In the genomic region with DNA sequence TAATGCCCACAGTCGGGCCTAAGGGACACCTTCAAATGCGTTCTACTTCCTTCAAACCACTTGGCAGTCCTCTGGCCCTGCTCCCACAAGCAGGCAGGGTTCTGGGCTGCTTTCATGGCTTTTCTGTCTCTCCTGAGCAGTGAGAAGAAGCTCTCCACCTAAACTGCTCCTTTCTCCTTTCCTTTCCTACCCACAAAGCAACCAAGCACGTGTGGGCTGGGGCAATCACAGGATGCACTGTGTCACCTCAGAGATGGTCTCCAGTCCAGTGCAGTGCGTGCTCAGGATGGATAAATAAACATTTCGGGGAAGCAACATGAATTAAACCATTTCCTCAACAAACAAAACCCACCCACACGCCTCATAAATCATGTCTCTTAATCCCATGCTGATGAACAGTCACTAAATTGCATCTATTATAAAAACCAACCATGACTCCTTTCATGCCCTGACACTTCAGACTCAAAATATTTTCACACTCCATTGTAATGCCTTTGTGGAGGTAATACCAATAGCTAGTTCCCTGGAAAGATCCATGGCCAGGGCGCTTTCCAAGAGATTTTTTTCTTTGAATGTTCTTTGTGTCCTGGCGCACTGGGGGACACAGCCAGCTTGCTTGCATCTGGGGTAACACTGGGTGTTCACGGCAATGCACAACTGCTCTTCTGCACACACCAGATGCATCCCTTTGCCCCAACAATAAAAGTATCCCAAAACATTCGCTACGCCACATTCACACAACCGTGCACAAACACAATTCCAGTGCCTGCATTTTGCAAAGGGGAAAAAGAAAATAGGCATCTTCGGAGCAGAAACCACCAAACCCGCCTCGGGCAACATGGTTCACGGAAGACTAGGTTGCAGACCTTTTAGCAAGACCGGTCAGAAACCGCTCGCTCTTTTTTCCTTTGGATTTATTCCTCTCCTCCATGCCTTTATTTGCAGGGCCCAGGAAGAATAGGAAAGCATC, we compare ENCODE assay signal across 8 mouse cellular contexts. TPM values are rescaled to one million over a fixed set of nuclear protein-coding genes. Genes with fewer than 3 reads are reported as not detected.
DNase-seq lines count a peak whose midpoint lies in the region; ATAC-seq and TF ChIP-seq lines count a peak whose summit lies in the region.

No protein-coding gene starts in this region.

- no peaks in the 10 kb centered on the region for H3K36me3 ChIP-seq in kidney, embryonic 16.5 days (ENCODE audit: insufficient read depth, low read length)
- H3K36me3 ChIP-seq in heart, postnatal 0 days (replicated peaks; ENCODE audit: control insufficient read depth, insufficient read depth, low read length), result no peaks in the 10 kb centered on the region
- no peaks in the 10 kb centered on the region for H3K36me3 ChIP-seq in liver, embryonic 16.5 days (ENCODE audit: control insufficient read depth, insufficient read depth)

- peaks cover 32% of the 10 kb centered on the region for H3K4me1 ChIP-seq in kidney, embryonic 16.5 days (ENCODE audit: insufficient read depth, low read length)
- no peaks in the 10 kb centered on the region for H3K4me1 ChIP-seq in heart, postnatal 0 days (ENCODE audit: control insufficient read depth, insufficient read depth)
- peaks cover 6% of the 10 kb centered on the region; the same call in 1 of the 2 replicates for H3K4me1 ChIP-seq in liver, embryonic 16.5 days (ENCODE audit: control insufficient read depth, low read depth, low read length)

- no peak for TF ChIP-seq CTCF in heart, postnatal 0 days (IDR thresholded peaks at IDR 0.05; ENCODE audit: low read depth)

- peak overlapping the region; percentile 85 for H3K4me3 ChIP-seq in kidney, embryonic 16.5 days (ENCODE audit: low read length)
- peak overlapping the region; percentile 86 for H3K4me3 ChIP-seq in heart, postnatal 0 days (ENCODE audit: low read depth, low read length)
- peak overlapping the region; percentile 64 for H3K4me3 ChIP-seq in liver, embryonic 16.5 days (ENCODE audit: low read depth, low read length)

- no peak for DNase-seq in kidney, postnatal 36 days
- peak; percentile 50 for DNase-seq in brain, adult 2 months (ENCODE audit: low read depth, low spot score)
- DNase-seq in heart, postnatal 0 days (ENCODE audit: low spot score), result no peak
- no peak for DNase-seq in spleen, postnatal 10 days (ENCODE audit: low spot score in 2 of 2)

- WGBS in kidney, embryonic 16.5 days, result 2% methylated on average over 19 of the region's 19 CpGs
- 25% methylated on average over 19 of the region's 19 CpGs for WGBS in heart, postnatal 0 days
- WGBS in liver, embryonic 16.5 days (ENCODE audit: insufficient replicate concordance), result 17% methylated on average over 19 of the region's 19 CpGs

- H3K4me2 ChIP-seq in kidney, embryonic 16.5 days (replicated peaks; ENCODE audit: low read depth, low read length), result peak overlapping the region; percentile 86
- peak overlapping the region; percentile 100 for H3K4me2 ChIP-seq in heart, postnatal 0 days (ENCODE audit: low read depth, low read length)
- H3K4me2 ChIP-seq in liver, embryonic 16.5 days (ENCODE audit: low read depth, low read length), result peak overlapping the region; percentile 88

- no peak for ATAC-seq in kidney, embryonic 16.5 days (ENCODE audit: low FRiP score, low TSS enrichment)
- ATAC-seq in heart, postnatal 0 days (ENCODE audit: insufficient read depth, low read depth), result no peak
- no peak for ATAC-seq in liver, embryonic 16.5 days (ENCODE audit: low read depth)
- ATAC-seq in activated CD4-positive, CD25-positive, alpha-beta regulatory T cell, adult 4 months, result no peak
- ATAC-seq in monocyte, adult 5-6 weeks (replicated peaks; ENCODE audit: insufficient number of reproducible peaks, low FRiP score, low TSS enrichment, poor library complexity, severe bottlenecking), result no peak

- no peaks in the 10 kb centered on the region for H3K27me3 ChIP-seq in kidney, embryonic 16.5 days (ENCODE audit: insufficient read depth, low read length)
- H3K27me3 ChIP-seq in heart, postnatal 0 days (ENCODE audit: control insufficient read depth, insufficient read depth, low read length), result no peaks in the 10 kb centered on the region
- peaks cover 32% of the 10 kb centered on the region for H3K27me3 ChIP-seq in liver, embryonic 16.5 days (ENCODE audit: control insufficient read depth, insufficient read depth, low read depth, low read length)

- peak overlapping the region; percentile 87 for H3K27ac ChIP-seq in kidney, embryonic 16.5 days (ENCODE audit: low read length)
- H3K27ac ChIP-seq in heart, postnatal 0 days (ENCODE audit: low read depth), result no peak overlapping the region
- no peak overlapping the region for H3K27ac ChIP-seq in liver, embryonic 16.5 days (ENCODE audit: low read length)

- H3K9me3 ChIP-seq in kidney, embryonic 16.5 days (ENCODE audit: low read length), result no peaks in the 10 kb centered on the region
- no peaks in the 10 kb centered on the region for H3K9me3 ChIP-seq in heart, postnatal 0 days (replicated peaks; ENCODE audit: control insufficient read depth, low read length)
- no peaks in the 10 kb centered on the region for H3K9me3 ChIP-seq in liver, embryonic 16.5 days (replicated peaks; ENCODE audit: control insufficient read depth, low read length)

- TF ChIP-seq EP300 in heart, postnatal 0 days (IDR thresholded peaks at IDR 0.05; ENCODE audit: low read depth), result no peak

- peak overlapping the region; percentile 89 for H3K9ac ChIP-seq in kidney, embryonic 16.5 days (replicated peaks; ENCODE audit: low read length)
- H3K9ac ChIP-seq in heart, postnatal 0 days (replicated peaks; ENCODE audit: low read depth, low read length), result peak overlapping the region; percentile 72
- peak overlapping the region; percentile 57; the same call in 1 of the 2 replicates for H3K9ac ChIP-seq in liver, embryonic 16.5 days (ENCODE audit: low read depth, low read length)

RNA-seq across cellular contexts. Expression of a gene that starts 0.8 kb away (rescaled TPM):
- 5.7 and 7.2 TPM in 2 replicates for polyA plus RNA-seq in kidney, embryonic 16.5 days (2015; fragmentation: Nextera tagmentation; extraction: Ambion mirVana)
- total RNA-seq in heart, postnatal 0 days (2014; rRNA removed; ENCODE audit: low replicate concordance), result 1.0 and 2.8 TPM in 2 replicates
- polyA plus RNA-seq in heart, postnatal 0 days (2015; fragmentation: Nextera tagmentation; extraction: Ambion mirVana), result 0.29 and 0.38 TPM in 2 replicates
- polyA plus RNA-seq in liver, embryonic 16.5 days (2015; fragmentation: Nextera tagmentation; extraction: Ambion mirVana), result 0.16 and 0.26 TPM in 2 replicates
- under 1 TPM; 0.08 to 0.13 TPM for polyA plus RNA-seq in activated CD4-positive, CD25-positive, alpha-beta regulatory T cell, adult 4 months (2017; shearing (Covaris generic))
- not detected in 3 replicates for total RNA-seq in monocyte, adult 5-6 weeks (2017)

RNA-seq across cellular contexts. Expression of a gene that starts 46.0 kb away (rescaled TPM):
- 8.3 and 9.8 TPM in 2 replicates for polyA plus RNA-seq in kidney, embryonic 16.5 days (2015; fragmentation: Nextera tagmentation; extraction: Ambion mirVana)
- 4.7 and 7.3 TPM in 2 replicates for total RNA-seq in heart, postnatal 0 days (2014; rRNA removed; ENCODE audit: low replicate concordance)
- 2.2 TPM in 2 replicates for polyA plus RNA-seq in heart, postnatal 0 days (2015; fragmentation: Nextera tagmentation; extraction: Ambion mirVana)
- polyA plus RNA-seq in liver, embryonic 16.5 days (2015; fragmentation: Nextera tagmentation; extraction: Ambion mirVana), result 1.1 and 1.4 TPM in 2 replicates
- under 1 TPM; 0.54 to 0.58 TPM for polyA plus RNA-seq in activated CD4-positive, CD25-positive, alpha-beta regulatory T cell, adult 4 months (2017; shearing (Covaris generic))
- 0.68 to 1.5 TPM in 2 of 3 replicates, not detected in the other for total RNA-seq in monocyte, adult 5-6 weeks (2017)
